Mouse (Mus musculus): ENCODE data around the gene Yap1. TPM values are rescaled to one million over a fixed set of nuclear protein-coding genes. Genes with fewer than 3 reads are reported as not detected.
A peak's percentile ranks its signal among the peaks of the same experiment; 100 is the strongest.

Gene Yap1
- total RNA-seq (2014; fragmentation: Nextera tagmentation): 0.24 TPM in 1 of 2 replicates, not detected in the other
- not detected in 2 replicates for total RNA-seq (2017)

GRCm38 (mm10) chr9:8004370-8004991 is at the start of gene Yap1:
Yap1 (minus strand) TSS chr9:8004596.
- ATAC-seq (replicated peaks; ENCODE audit: low FRiP score, low TSS enrichment, poor library complexity, severe bottlenecking): 0 out of 2 replicates have a peak, but pooled peaks have one; percentile 21

GRCm38 (mm10) chr9:8043044-8043387 is 38.6 kb upstream of the Yap1 start:
- ATAC-seq (replicated peaks; ENCODE audit: low FRiP score, low TSS enrichment, poor library complexity, severe bottlenecking): peak; percentile 27

- peak; percentile 98 for ATAC-seq (replicated peaks; ENCODE audit: low FRiP score, low TSS enrichment, poor library complexity, severe bottlenecking)
Measured at GRCm38 (mm10) chr9:8042338-8043043, 38.1 kb upstream of the Yap1 start, which contains the start of gene Cfap300. Cfap300 (minus strand) TSS chr9:8042823.

GRCm38 (mm10) chr9:8035546-8035945 is 31.1 kb upstream of the Yap1 start:
- no peak for ATAC-seq (replicated peaks; ENCODE audit: low FRiP score, low TSS enrichment, poor library complexity, severe bottlenecking)

GRCm38 (mm10) chr9:8035091-8035490 is 30.7 kb upstream of the Yap1 start:
- no peak for ATAC-seq (replicated peaks; ENCODE audit: low FRiP score, low TSS enrichment, poor library complexity, severe bottlenecking)

- ATAC-seq (replicated peaks; ENCODE audit: low FRiP score, low TSS enrichment, poor library complexity, severe bottlenecking): no peak
Measured at GRCm38 (mm10) chr9:8034143-8034542, 29.7 kb upstream of the Yap1 start.

GRCm38 (mm10) chr9:8032847-8033246 is 28.5 kb upstream of the Yap1 start:
- no peak for ATAC-seq (replicated peaks; ENCODE audit: low FRiP score, low TSS enrichment, poor library complexity, severe bottlenecking)

GRCm38 (mm10) chr9:8018609-8019008 is 14.2 kb upstream of the Yap1 start:
- ATAC-seq (replicated peaks; ENCODE audit: low FRiP score, low TSS enrichment, poor library complexity, severe bottlenecking): no peak

- peak; percentile 45; the same call in 1 of the 2 replicates for ATAC-seq (replicated peaks; ENCODE audit: low FRiP score, low TSS enrichment, poor library complexity, severe bottlenecking)
Measured at GRCm38 (mm10) chr9:8017253-8017913, 13.0 kb upstream of the Yap1 start.

GRCm38 (mm10) chr9:8003301-8004271 is 810 bp downstream of the Yap1 start:
- 0 out of 2 replicates have a peak, but pooled peaks have one; percentile 42 for ATAC-seq (replicated peaks; ENCODE audit: low FRiP score, low TSS enrichment, poor library complexity, severe bottlenecking)

- no peak for ATAC-seq (replicated peaks; ENCODE audit: low FRiP score, low TSS enrichment, poor library complexity, severe bottlenecking)
Measured at GRCm38 (mm10) chr9:8002806-8003205, 1.6 kb downstream of the Yap1 start.

GRCm38 (mm10) chr9:8001352-8001751 is 3.0 kb downstream of the Yap1 start:
- ATAC-seq (replicated peaks; ENCODE audit: low FRiP score, low TSS enrichment, poor library complexity, severe bottlenecking): no peak

- no peak for ATAC-seq (replicated peaks; ENCODE audit: low FRiP score, low TSS enrichment, poor library complexity, severe bottlenecking)
Measured at GRCm38 (mm10) chr9:7994275-7994674, 10.1 kb downstream of the Yap1 start.

GRCm38 (mm10) chr9:7992651-7993050 is 11.7 kb downstream of the Yap1 start:
- ATAC-seq (replicated peaks; ENCODE audit: low FRiP score, low TSS enrichment, poor library complexity, severe bottlenecking): no peak

- ATAC-seq (replicated peaks; ENCODE audit: low FRiP score, low TSS enrichment, poor library complexity, severe bottlenecking): no peak
Measured at GRCm38 (mm10) chr9:7990897-7991296, 13.5 kb downstream of the Yap1 start.

- ATAC-seq (replicated peaks; ENCODE audit: low FRiP score, low TSS enrichment, poor library complexity, severe bottlenecking): no peak
Measured at GRCm38 (mm10) chr9:7987119-7987518, 17.3 kb downstream of the Yap1 start.

- no peak for ATAC-seq (replicated peaks; ENCODE audit: low FRiP score, low TSS enrichment, poor library complexity, severe bottlenecking)
Measured at GRCm38 (mm10) chr9:7984287-7984686, 20.1 kb downstream of the Yap1 start.

GRCm38 (mm10) chr9:7983665-7984064 is 20.7 kb downstream of the Yap1 start:
- ATAC-seq (replicated peaks; ENCODE audit: low FRiP score, low TSS enrichment, poor library complexity, severe bottlenecking): no peak

GRCm38 (mm10) chr9:7980162-7980561 is 24.2 kb downstream of the Yap1 start:
- no peak for ATAC-seq (replicated peaks; ENCODE audit: low FRiP score, low TSS enrichment, poor library complexity, severe bottlenecking)
